Mouse (Mus musculus) bone marrow, adult 2 months (tissue): ENCODE results near the gene Hexim1.

ENCODE experiments used
- CTCF ChIP-seq: fragments of 200-500 bp; IDR thresholded peaks from 2 replicates; pipeline ENCODE4 v1.5.1; 2011; ENCODE audit warnings: low read length, control low read depth; ENCODE audit not compliant: control insufficient read depth, insufficient read depth
- POLR2A ChIP-seq: fragments of 200-500 bp; IDR thresholded peaks from 2 replicates; pipeline ENCODE4 v1.6.1; 2011; ENCODE audit warnings: low read depth, mild to moderate bottlenecking, control low read depth, low read length, borderline replicate concordance; ENCODE audit not compliant: control insufficient read depth

- no peak for TF ChIP-seq CTCF
- no peak for TF ChIP-seq POLR2A
These were observed 28.6 kb downstream of the Hexim1 start for GRCm38 (mm10) chr11:103144309-103145285.
